16 mouse cellular contexts compared by ENCODE assay signal in the genomic region with DNA sequence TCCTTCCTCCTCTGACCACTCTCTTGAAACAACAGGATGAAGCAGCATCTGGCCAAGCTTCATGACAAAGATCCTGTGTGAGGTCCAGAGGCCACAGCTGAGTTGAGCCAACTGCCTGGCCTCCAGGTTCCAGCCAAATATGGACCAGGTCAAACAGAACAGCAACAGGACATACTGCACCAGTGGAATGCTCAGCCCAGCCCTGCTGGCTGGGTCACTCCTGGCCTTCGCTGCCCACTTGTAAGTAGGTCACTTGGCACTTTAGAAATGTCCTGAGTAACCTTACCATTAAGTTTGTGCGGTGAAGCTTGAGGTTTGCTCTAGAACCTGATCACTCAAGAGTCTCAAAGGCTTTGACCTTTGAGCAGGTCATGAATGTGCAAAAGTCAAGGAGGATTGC.
DNase-seq lines count a peak whose midpoint lies in the region; ATAC-seq and TF ChIP-seq lines count a peak whose summit lies in the region.
"Had no signal": no experiment of that assay in that cellular context is flagged by ENCODE, and none has a peak within 500 bp of the region (broad histone marks: within the 10 kb centered on the region; RNA-seq: fewer than 3 reads in every experiment).

No protein-coding gene starts in this region.

- no peaks in the 10 kb centered on the region for H3K9me3 ChIP-seq in embryonic facial prominence, embryonic 12.5 days
- no peaks in the 10 kb centered on the region for H3K9me3 ChIP-seq in embryonic facial prominence, embryonic 10.5 days
- H3K9me3 ChIP-seq in kidney, embryonic 14.5 days (ENCODE audit: control insufficient read depth, low read length): no peaks in the 10 kb centered on the region
- H3K9me3 ChIP-seq in midbrain, postnatal 0 days (ENCODE audit: low read length): no peaks in the 10 kb centered on the region
- H3K9me3 ChIP-seq: forebrain, embryonic 15.5 days; hindbrain, embryonic 10.5 days; limb, embryonic 15.5 days; neural tube, embryonic 12.5 days had no signal

- H3K36me3 ChIP-seq in embryonic facial prominence, embryonic 12.5 days: no peaks in the 10 kb centered on the region
- H3K36me3 ChIP-seq in embryonic facial prominence, embryonic 10.5 days (replicated peaks): no peaks in the 10 kb centered on the region
- no peaks in the 10 kb centered on the region for H3K36me3 ChIP-seq in kidney, adult 2 months (ENCODE audit: control insufficient read depth, insufficient read depth, low read length)
- no peaks in the 10 kb centered on the region for H3K36me3 ChIP-seq in kidney, embryonic 14.5 days (ENCODE audit: control insufficient read depth, insufficient read depth, low read length)
- no peaks in the 10 kb centered on the region for H3K36me3 ChIP-seq in midbrain, postnatal 0 days (ENCODE audit: insufficient read depth, low read length)
- H3K36me3 ChIP-seq: forebrain, embryonic 15.5 days; hindbrain, embryonic 10.5 days; limb, embryonic 15.5 days; neural tube, embryonic 12.5 days had no signal

- H3K27me3 ChIP-seq in embryonic facial prominence, embryonic 12.5 days: no peaks in the 10 kb centered on the region
- no peaks in the 10 kb centered on the region for H3K27me3 ChIP-seq in embryonic facial prominence, embryonic 10.5 days (replicated peaks; ENCODE audit: low read depth, poor library complexity, severe bottlenecking)
- no peaks in the 10 kb centered on the region for H3K27me3 ChIP-seq in kidney, adult 2 months (replicated peaks; ENCODE audit: control insufficient read depth, insufficient read depth, low read length)
- H3K27me3 ChIP-seq in kidney, embryonic 14.5 days (ENCODE audit: control insufficient read depth, insufficient read depth, low read length): no peaks in the 10 kb centered on the region
- H3K27me3 ChIP-seq in midbrain, postnatal 0 days (ENCODE audit: insufficient read depth, low read length): no peaks in the 10 kb centered on the region
- H3K27me3 ChIP-seq: forebrain, embryonic 15.5 days; limb, embryonic 15.5 days; megakaryocyte, embryonic 14.5 days; neural tube, embryonic 12.5 days had no signal

- 0 out of 2 replicates have a peak overlapping the region, but pooled peaks have one; percentile 7 for H3K27ac ChIP-seq in embryonic facial prominence, embryonic 12.5 days
- no peak overlapping the region; the same call in 1 of the 2 replicates for H3K27ac ChIP-seq in embryonic facial prominence, embryonic 10.5 days (replicated peaks)
- no peak overlapping the region for H3K27ac ChIP-seq in kidney, adult 2 months (ENCODE audit: insufficient read depth, low read depth, low read length)
- no peak overlapping the region for H3K27ac ChIP-seq in kidney, embryonic 14.5 days (ENCODE audit: low read depth, low read length)
- no peak overlapping the region for H3K27ac ChIP-seq in midbrain, postnatal 0 days (ENCODE audit: low read depth, low read length)
- H3K27ac ChIP-seq: forebrain, embryonic 15.5 days; hindbrain, embryonic 10.5 days; limb, embryonic 15.5 days; neural tube, embryonic 12.5 days had no signal

- no peak for ATAC-seq in embryonic facial prominence, embryonic 12.5 days (ENCODE audit: insufficient number of reproducible peaks, insufficient read depth, low FRiP score, low TSS enrichment)
- ATAC-seq in kidney, embryonic 14.5 days (ENCODE audit: low FRiP score, low TSS enrichment): no peak
- ATAC-seq in midbrain, postnatal 0 days (ENCODE audit: low FRiP score): no peak
- ATAC-seq: forebrain, embryonic 15.5 days had no signal

- H3K4me1 ChIP-seq in embryonic facial prominence, embryonic 12.5 days: peaks cover 34% of the 10 kb centered on the region
- peaks cover 52% of the 10 kb centered on the region for H3K4me1 ChIP-seq in embryonic facial prominence, embryonic 10.5 days
- H3K4me1 ChIP-seq in kidney, adult 2 months (ENCODE audit: control insufficient read depth, insufficient read depth, low read length): no peaks in the 10 kb centered on the region
- H3K4me1 ChIP-seq in kidney, embryonic 14.5 days (ENCODE audit: control insufficient read depth, insufficient read depth, low read length): no peaks in the 10 kb centered on the region
- H3K4me1 ChIP-seq in midbrain, postnatal 0 days (ENCODE audit: insufficient read depth, low read length): peaks cover 10% of the 10 kb centered on the region; the same call in 1 of the 2 replicates
- H3K4me1 ChIP-seq: megakaryocyte, embryonic 14.5 days had no signal

- H3K4me2 ChIP-seq in embryonic facial prominence, embryonic 12.5 days (replicated peaks): no peak overlapping the region
- no peak overlapping the region for H3K4me2 ChIP-seq in kidney, embryonic 14.5 days (replicated peaks; ENCODE audit: low read depth, low read length)
- no peak overlapping the region for H3K4me2 ChIP-seq in midbrain, postnatal 0 days (ENCODE audit: low read depth, low read length, poor library complexity, severe bottlenecking)
- H3K4me2 ChIP-seq: forebrain, embryonic 15.5 days; limb, embryonic 15.5 days; lung, embryonic 14.5 days; neural tube, embryonic 12.5 days had no signal

- H3K9ac ChIP-seq in embryonic facial prominence, embryonic 12.5 days: no peak overlapping the region
- H3K9ac ChIP-seq in kidney, embryonic 14.5 days (ENCODE audit: low read depth, low read length): no peak overlapping the region
- no peak overlapping the region for H3K9ac ChIP-seq in midbrain, postnatal 0 days (replicated peaks; ENCODE audit: low read length, poor library complexity, severe bottlenecking)
- H3K9ac ChIP-seq: forebrain, embryonic 15.5 days; limb, embryonic 15.5 days; lung, embryonic 14.5 days; neural tube, embryonic 12.5 days had no signal

- DNase-seq in embryonic facial prominence, embryonic 10.5 days (ENCODE audit: low spot score): no peak
- peak; percentile 86 for DNase-seq in kidney, adult 2 months
- DNase-seq in gastrocnemius, adult 8-10 months (ENCODE audit: low spot score in 2 of 2): peak; percentile 20 to 41
- DNase-seq in heart, postnatal 14 days: peak; percentile 18 to 33
- DNase-seq in midbrain, postnatal 0 days (ENCODE audit: low spot score): no peak
- no peak for DNase-seq in Muller cell, postnatal 12 days (ENCODE audit: inconsistent ontology term)
- DNase-seq: cerebellum, postnatal 10 days; embryo, embryonic 11 days; lung, embryonic 14.5 days had no signal

- whole genome bisulfite sequencing in embryonic facial prominence, embryonic 12.5 days: 92% methylated on average over 2 of the region's 2 CpGs
- WGBS in embryonic facial prominence, embryonic 10.5 days: 90% methylated on average over 2 of the region's 2 CpGs
- 34% methylated on average over 2 of the region's 2 CpGs for WGBS in kidney, adult 2 months
- WGBS in kidney, embryonic 14.5 days: 84% methylated on average over 2 of the region's 2 CpGs
- 86% methylated on average over 2 of the region's 2 CpGs for WGBS in midbrain, postnatal 0 days

- no peak overlapping the region for H3K4me3 ChIP-seq in embryonic facial prominence, embryonic 12.5 days
- H3K4me3 ChIP-seq in embryonic facial prominence, embryonic 10.5 days: no peak overlapping the region
- no peak overlapping the region for H3K4me3 ChIP-seq in kidney, adult 2 months (ENCODE audit: insufficient read depth, low read depth, low read length)
- H3K4me3 ChIP-seq in kidney, embryonic 14.5 days (ENCODE audit: low read length): no peak overlapping the region
- H3K4me3 ChIP-seq in midbrain, postnatal 0 days (ENCODE audit: low read depth, low read length): no peak overlapping the region
- H3K4me3 ChIP-seq: forebrain, embryonic 15.5 days; hindbrain, embryonic 10.5 days; limb, embryonic 15.5 days; megakaryocyte, embryonic 14.5 days; neural tube, embryonic 12.5 days had no signal

- no peak for TF ChIP-seq POLR2A in kidney, adult 2 months (IDR thresholded peaks at IDR 0.05; ENCODE audit: low read depth, low read length)

- intact Hi-C loops in heart, postnatal 14 days (cut with DNase I): no loop called here

- TF ChIP-seq CTCF in kidney, adult 2 months (conservative IDR thresholded peaks at IDR 0.05; ENCODE audit: insufficient read depth, insufficient read length, low read depth, low read length): no peak
- no peak for TF ChIP-seq CTCF in midbrain, postnatal 0 days (IDR thresholded peaks at IDR 0.05)

Comparison
In these comparisons a context has a peak if more than half of its experiments do, and no peak if none do; other contexts are left out.
1. DNase-seq: peak in kidney, adult 2 months (single experiment), gastrocnemius, adult 8-10 months (2 of 2) and heart, postnatal 14 days (2 of 2); none in embryonic facial prominence, embryonic 10.5 days (single experiment), midbrain, postnatal 0 days (single experiment) and Muller cell, postnatal 12 days (single experiment).